Mouse (Mus musculus) kidney, postnatal 36 days (tissue): ENCODE measurements around the gene Tspan11.
A peak's percentile ranks its signal among the peaks of the same experiment; 100 is the strongest.

Source experiments
- DNase-seq, 2 experiments: peaks; one replicate each; pipeline ENCODE4 v3.0.0; 2021 to 2022; ENCODE audit warnings: mixed read lengths in 2 of 2

The Tspan11 gene

DNA sequence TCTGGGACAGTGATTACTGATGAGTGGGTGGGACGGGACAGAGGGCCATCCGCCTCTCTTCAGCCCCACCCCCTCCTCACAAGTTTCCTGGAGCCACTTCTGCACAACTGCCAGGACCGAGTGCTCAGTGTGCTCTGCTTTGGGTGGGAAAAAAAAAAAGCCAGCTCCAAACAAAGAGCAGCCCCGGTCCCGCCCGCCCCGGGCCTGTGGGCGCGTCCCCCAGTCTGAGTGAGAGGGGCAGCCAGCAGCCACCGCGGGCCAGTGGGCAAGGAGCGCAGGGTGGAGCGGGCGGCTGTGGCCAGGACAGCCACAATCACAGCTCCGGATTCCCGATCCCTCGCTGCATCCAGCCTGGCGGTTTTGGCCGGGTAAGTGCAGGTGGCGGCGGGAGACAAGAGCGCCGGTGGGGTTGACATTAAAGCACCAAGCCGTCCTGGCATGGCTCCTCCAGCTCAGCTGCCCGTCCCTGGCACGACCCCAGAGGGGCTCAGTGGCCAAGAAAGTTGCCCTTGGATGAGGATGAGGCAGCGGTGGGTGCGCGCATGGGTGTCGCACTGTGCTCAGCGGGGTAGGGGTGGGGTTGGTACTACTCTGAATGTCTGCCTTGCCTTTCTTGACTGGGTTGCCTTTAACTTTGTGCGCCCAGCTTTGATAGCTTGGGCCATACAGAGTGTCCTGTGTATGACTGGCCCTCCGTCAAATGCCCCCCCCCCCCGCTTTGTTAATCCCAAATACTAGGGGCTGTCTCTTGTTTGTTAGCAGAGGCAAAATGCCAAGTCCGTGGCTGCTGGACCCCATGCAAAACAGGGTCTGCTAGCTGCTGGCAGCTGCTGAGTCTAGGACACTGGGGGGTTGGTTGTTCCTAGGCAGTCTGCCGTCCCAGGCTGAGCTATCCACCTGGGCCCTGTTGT is at the start of gene Tspan11:
Tspan11 (plus strand) TSS at position 79 of the 911 bp plus-strand sequence.
- DNase-seq = peak; percentile 9 to 32

GRCm38 (mm10) chr6:127837910-127838309 is 49.5 kb upstream of the Tspan11 start:
- DNase-seq = no peak

DNA sequence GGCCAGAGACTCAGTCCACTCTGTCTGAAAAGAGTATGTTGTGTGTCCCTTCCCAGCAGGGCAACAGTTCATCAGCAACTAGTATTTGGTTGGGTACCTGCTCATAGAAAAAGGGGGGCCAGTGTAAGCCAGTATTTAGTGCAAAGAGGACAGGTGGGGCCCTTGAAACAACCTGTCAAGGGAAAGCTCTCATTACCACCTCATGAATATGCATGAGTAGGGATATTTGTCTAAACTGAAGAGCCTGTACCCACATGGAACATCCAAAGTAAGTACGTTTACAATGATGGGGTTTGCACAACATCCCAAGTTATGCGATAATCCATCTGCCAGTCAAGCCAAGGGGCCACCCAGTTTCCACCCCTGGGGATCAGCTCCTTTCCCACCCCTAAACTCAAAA is 47.9 kb upstream of the Tspan11 start:
- DNase-seq = no peak

DNA sequence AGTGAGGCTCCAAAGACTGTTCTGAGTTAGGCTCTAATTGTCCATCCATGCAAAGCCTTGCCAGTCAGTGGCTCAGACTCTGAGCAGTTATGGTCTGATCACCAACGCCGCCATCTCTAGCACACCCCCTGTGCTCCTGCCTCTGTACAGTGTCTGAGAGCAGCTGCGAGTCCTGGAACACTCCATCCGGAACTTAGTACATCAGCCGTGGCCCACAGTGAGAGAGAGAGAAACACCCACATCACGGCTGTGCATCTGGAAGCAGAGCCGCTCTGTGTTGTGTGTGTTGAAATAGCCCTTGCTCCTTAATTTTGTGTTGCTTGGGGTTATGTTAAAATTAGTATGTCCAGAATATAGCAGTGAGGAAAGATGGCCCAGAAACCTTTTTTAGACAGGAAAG is 47.2 kb upstream of the Tspan11 start:
- no peak for DNase-seq

- no peak for DNase-seq
Observed at GRCm38 (mm10) chr6:127841326-127841725, 46.1 kb upstream of the Tspan11 start.

DNA sequence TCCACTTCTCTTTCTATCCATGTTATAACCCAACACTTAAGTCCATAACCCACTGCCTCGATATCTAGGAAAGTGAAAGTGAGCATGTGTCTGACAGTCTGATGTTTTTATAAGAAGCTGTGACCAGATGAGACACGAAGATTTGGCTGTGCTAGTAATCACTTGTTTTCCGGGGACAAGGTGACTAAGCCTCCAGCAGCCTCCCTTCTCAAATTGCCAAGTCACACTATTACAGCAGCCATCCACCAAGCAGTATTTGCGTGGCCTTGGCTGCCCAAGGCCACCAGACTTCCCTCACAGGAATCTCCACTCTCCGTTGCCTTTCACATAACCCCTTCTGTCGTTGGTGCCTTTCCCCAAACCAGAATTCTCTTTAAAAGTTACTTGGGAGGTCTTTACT is 40.9 kb upstream of the Tspan11 start:
- DNase-seq = no peak

GRCm38 (mm10) chr6:127849496-127849895 is 37.9 kb upstream of the Tspan11 start:
- no peak for DNase-seq

GRCm38 (mm10) chr6:127851611-127852010 is 35.8 kb upstream of the Tspan11 start:
- DNase-seq = no peak

DNA sequence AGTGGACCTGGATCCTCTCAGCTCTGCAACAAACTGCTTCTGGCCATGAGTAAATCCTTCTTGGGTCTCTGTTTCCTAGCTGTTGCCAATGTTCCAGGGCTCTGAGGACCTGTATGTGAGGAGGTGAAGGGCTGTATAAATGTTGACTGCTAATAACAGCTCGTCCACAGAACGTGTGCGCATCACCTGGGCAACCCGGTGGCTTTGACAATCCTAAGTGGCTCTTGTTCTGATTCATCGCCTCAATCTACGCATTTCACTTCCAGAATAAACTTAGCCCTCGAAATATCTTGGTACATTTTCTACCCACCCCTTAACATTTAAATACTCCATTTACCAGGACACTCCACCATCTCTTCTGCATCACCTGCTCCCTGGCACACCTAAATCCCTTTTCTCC is 34.1 kb upstream of the Tspan11 start:
- no peak for DNase-seq

DNA sequence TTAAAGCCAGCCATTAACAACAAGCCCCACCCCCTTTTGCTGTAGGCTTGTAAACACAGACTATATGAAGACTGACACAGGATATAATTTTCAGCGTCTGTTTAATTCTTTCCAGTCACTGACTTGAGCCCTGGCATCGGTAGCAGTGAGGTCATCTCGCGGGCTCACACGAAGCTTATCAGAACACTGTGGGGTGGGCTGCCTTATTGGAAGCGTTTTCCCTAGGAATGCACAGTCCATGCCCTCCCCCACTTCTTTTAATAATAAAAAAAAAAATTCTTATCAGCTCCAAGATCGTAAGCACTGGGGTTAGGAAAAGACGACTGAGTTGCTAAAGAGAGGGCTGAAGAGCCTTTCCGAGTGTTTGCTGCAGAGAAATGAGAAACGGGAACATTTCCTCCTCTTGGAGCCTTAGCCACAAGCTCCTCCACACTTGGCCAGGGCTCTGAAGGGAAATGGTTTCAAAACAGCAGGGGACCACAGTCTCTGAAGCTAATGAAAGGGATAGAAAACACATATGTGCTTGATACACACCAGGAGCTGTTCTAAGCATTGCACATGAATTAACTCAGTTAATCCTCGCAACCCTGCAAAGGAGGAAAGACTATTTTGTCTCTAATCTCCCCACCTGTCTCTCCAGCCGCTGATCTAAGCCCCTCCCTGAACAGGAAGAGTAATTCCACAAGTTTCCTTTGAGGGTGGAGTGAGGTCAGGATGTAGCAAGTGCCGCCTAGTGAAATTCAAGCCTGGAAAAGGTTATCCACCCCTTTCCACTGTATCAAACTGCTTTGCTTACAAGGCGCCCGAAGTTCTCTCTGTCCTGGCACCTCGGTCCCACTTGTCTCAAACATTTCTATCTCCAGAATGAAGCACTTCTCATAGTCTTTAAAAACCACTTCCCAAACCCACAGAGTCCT is 33.4 kb upstream of the Tspan11 start:
- no peak for DNase-seq

DNA sequence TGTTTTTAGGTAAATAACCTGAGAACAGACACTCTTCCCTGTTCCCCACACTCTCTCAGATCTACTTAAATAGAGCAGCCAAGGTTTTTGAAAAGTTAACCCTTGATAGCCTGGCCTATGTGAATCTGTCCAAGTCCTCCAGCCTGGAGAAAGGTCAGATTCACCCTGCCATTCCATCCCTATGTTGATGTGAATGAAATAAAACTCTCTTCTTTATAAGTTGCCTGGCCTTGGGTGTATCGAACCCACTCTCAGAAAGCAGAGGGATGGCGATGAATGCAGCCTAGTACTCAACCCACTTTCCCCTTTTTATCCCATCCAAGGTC is 32.7 kb upstream of the Tspan11 start:
- DNase-seq = no peak

- no peak for DNase-seq
Observed at GRCm38 (mm10) chr6:127855711-127856295, 31.6 kb upstream of the Tspan11 start.

DNA sequence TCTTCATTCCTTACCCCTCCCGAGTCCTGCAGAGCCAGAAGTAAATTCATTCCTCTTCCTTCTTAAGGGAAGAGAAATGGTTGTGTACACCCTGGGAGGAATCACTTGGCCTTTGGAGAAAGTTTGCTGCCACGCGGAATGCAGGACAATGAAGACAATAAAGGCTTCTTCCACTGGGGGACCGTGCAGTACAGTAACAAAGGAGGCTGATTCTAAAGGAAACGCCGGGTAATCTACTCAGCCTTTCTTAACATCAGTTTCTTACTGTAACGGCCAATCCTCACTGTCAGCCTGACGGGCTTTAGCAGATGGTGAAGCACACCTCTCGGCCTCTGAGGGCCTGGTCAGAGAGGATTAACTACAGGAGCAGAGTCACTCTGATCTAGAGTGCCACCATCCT is 25.4 kb upstream of the Tspan11 start:
- no peak for DNase-seq

GRCm38 (mm10) chr6:127865391-127865790 is 22.0 kb upstream of the Tspan11 start:
- DNase-seq = no peak

GRCm38 (mm10) chr6:127868546-127868945 is 18.8 kb upstream of the Tspan11 start:
- no peak for DNase-seq

GRCm38 (mm10) chr6:127869121-127869520 is 18.3 kb upstream of the Tspan11 start:
- DNase-seq = no peak

- DNase-seq = no peak
Observed at GRCm38 (mm10) chr6:127870345-127871324, 16.8 kb upstream of the Tspan11 start.

DNA sequence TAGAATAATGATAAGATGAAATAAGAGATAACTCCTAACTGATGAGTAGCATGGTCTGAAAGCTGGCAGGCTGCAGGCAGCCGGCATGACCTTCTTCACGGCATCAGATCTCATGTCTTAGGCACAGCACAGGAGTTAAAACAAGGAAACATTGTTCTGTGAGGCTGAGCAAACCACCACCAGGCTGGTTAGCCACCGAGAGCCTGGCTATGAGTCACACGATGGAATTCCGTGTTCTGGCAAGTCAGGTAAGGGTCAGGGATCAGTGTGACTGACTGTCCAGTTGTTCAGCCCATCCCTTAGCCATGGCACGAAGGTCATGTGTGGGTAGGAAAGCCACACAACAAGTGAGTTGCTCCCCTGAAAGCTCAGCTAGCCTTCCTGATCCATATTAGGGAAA is 16.0 kb upstream of the Tspan11 start:
- DNase-seq = no peak

- no peak for DNase-seq
Observed at GRCm38 (mm10) chr6:127872581-127872980, 14.8 kb upstream of the Tspan11 start.

DNA sequence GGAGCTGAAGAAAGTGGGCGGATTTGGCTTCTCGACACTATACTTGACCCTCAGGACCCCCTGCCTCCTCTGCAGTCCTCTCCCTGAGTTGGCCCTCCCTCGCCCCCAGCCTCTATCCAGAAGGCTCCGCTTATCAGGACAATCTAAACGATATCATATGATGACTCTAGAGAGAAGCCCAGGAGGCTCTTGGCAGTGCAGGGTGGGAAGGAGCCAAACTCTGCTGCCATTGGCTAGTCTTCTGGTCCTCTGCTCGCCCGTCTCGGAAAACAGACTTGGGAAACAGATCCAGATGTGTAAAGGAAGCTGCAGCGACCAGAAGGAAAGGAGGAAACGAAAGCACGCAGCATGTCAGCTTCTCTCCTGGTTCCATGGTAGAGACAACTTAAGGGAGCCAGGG is 11.5 kb upstream of the Tspan11 start:
- no peak for DNase-seq

GRCm38 (mm10) chr6:127876436-127876835 is 11.0 kb upstream of the Tspan11 start:
- no peak for DNase-seq

DNA sequence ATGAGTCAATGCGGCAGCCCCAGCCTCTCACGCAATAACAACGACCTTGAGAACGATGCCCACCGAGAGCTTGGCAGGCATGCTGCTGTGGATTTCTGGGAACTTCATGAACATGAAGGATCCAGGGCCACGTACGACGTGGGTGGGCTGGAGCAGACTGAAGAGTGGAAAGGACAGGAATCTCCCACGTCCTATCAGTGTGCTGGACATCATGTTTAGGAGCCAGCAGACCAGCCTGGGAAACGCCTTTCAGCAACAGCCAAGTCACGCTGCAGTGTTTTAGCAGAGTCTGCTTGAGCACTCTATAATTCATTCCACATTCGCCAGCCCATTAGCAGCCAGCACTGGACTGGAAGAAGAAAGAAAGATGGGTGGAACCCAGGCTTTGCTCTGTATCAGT is 10.4 kb upstream of the Tspan11 start:
- DNase-seq = no peak
